Mouse (Mus musculus): ENCODE measurements around the gene Fgfr2. TPM values are rescaled to one million over a fixed set of nuclear protein-coding genes. Genes with fewer than 3 reads are reported as not detected.
A peak's percentile ranks its signal among the peaks of the same experiment; 100 is the strongest.

Gene Fgfr2
- polyA plus RNA-seq, 1 experiment from 2014 or later, result 18.5 TPM

GRCm38 (mm10) chr7:132934743-132935142 lies 188.4 kb downstream of the Fgfr2 start:
- no peaks in the 10 kb centered on the region for H3K36me3 ChIP-seq
- H3K9ac ChIP-seq, result no peak overlapping the region; the same call in 1 of the 2 replicates
- ATAC-seq, result no peak
- no peak overlapping the region for H3K27ac ChIP-seq
- no peaks in the 10 kb centered on the region for H3K9me3 ChIP-seq (replicated peaks)
- peaks cover 39% of the 10 kb centered on the region for H3K4me1 ChIP-seq
- no peaks in the 10 kb centered on the region for H3K27me3 ChIP-seq (replicated peaks)
- no peak overlapping the region for H3K4me2 ChIP-seq
- H3K4me3 ChIP-seq, result no peak overlapping the region

- no peak overlapping the region for H3K27ac ChIP-seq
- 75% methylated on average over 1 of the region's 1 CpGs for WGBS (ENCODE audit: insufficient replicate concordance)
- no peak overlapping the region for H3K4me3 ChIP-seq
- H3K36me3 ChIP-seq, result no peaks in the 10 kb centered on the region
- H3K4me2 ChIP-seq, result peak overlapping the region; percentile 12; the same call in 1 of the 2 replicates
- ATAC-seq, result no peak
- 0 out of 2 replicates have a peak overlapping the region, but pooled peaks have one; percentile 7 for H3K9ac ChIP-seq
- H3K9me3 ChIP-seq (replicated peaks), result no peaks in the 10 kb centered on the region
- peaks cover 33% of the 10 kb centered on the region for H3K4me1 ChIP-seq
- H3K27me3 ChIP-seq (replicated peaks), result no peaks in the 10 kb centered on the region
These were observed 189.8 kb downstream of the Fgfr2 start for GRCm38 (mm10) chr7:132933331-132933730.

- peak; percentile 2 for ATAC-seq
- H3K4me3 ChIP-seq, result peak overlapping the region; percentile 99
- peak overlapping the region; percentile 99 for H3K27ac ChIP-seq
- peak overlapping the region; percentile 100 for H3K9ac ChIP-seq
- WGBS (ENCODE audit: insufficient replicate concordance), result 0% methylated on average over 36 of the region's 55 CpGs
- peak overlapping the region; percentile 85 for H3K4me2 ChIP-seq
- peaks cover 30% of the 10 kb centered on the region for H3K4me1 ChIP-seq
- no peaks in the 10 kb centered on the region for H3K27me3 ChIP-seq (replicated peaks)
- no peaks in the 10 kb centered on the region for H3K36me3 ChIP-seq
- H3K9me3 ChIP-seq (replicated peaks), result no peaks in the 10 kb centered on the region
These were observed 191.4 kb downstream of the Fgfr2 start for GRCm38 (mm10) chr7:132931560-132932351.

GRCm38 (mm10) chr7:132930850-132931559 lies 192.1 kb downstream of the Fgfr2 start, which contains the start of gene Zranb1:
Zranb1 (plus strand) TSS chr7:132931142.
- Histone ChIP-seq H3K4me1 (peaks cover 28% of the 10 kb centered on the region), H3K27ac (peak within 1 kb of the TSS; percentile 99), H3K4me2 (peak within 1 kb of the TSS; percentile 85), H3K27me3 (replicated peaks) (no peaks in the 10 kb centered on the region), H3K9me3 (replicated peaks) (no peaks in the 10 kb centered on the region), H3K9ac (peak within 1 kb of the TSS; percentile 100), H3K4me3 (peak within 1 kb of the TSS; percentile 99), H3K36me3 (no peaks in the 10 kb centered on the region)
- ATAC-seq, result peak; percentile 98
- WGBS (ENCODE audit: insufficient replicate concordance), result under 1% methylated on average over 68 of the region's 93 CpGs

- peaks cover 26% of the 10 kb centered on the region for H3K4me1 ChIP-seq
- H3K9ac ChIP-seq, result no peak overlapping the region
- no peaks in the 10 kb centered on the region for H3K27me3 ChIP-seq (replicated peaks)
- H3K36me3 ChIP-seq, result no peaks in the 10 kb centered on the region
- no peak for ATAC-seq
- peak overlapping the region; percentile 85 for H3K4me2 ChIP-seq
- WGBS (ENCODE audit: insufficient replicate concordance), result 66% methylated on average over 5 of the region's 5 CpGs
- no peaks in the 10 kb centered on the region for H3K9me3 ChIP-seq (replicated peaks)
- 0 out of 2 replicates have a peak overlapping the region, but pooled peaks have one; percentile 99 for H3K27ac ChIP-seq
- peak overlapping the region; percentile 99 for H3K4me3 ChIP-seq
These were observed 193.1 kb downstream of the Fgfr2 start for GRCm38 (mm10) chr7:132930055-132930454.

DNA sequence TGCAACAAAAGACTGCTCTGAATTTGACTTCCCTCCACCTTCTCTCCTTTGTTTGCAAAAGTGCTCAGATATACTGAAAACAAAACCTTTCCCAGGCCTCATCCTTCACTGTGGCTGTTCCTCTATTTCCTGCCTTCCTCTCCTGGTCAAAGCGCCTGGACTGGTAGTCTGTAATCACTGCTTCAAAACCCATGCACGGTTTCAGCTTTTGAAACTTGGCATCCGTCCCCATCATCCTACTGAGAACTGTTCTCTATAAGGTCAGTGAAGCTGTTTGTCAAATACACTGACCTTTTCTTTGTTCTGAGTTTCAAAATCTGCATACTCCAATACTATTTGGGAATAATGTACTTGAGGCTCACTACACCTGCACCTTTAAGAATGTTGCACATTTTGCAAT lies 195.9 kb downstream of the Fgfr2 start:
- ATAC-seq, result no peak
- H3K4me2 ChIP-seq, result no peak overlapping the region
- WGBS (ENCODE audit: insufficient replicate concordance), result 44% methylated on average over 3 of the region's 3 CpGs
- no peaks in the 10 kb centered on the region for H3K27me3 ChIP-seq (replicated peaks)
- H3K4me3 ChIP-seq, result no peak overlapping the region
- H3K27ac ChIP-seq, result no peak overlapping the region
- H3K36me3 ChIP-seq, result no peaks in the 10 kb centered on the region
- no peaks in the 10 kb centered on the region for H3K9me3 ChIP-seq (replicated peaks)
- no peak overlapping the region for H3K9ac ChIP-seq
- H3K4me1 ChIP-seq, result peaks cover 6% of the 10 kb centered on the region; the same call in 1 of the 2 replicates

GRCm38 (mm10) chr7:132925227-132925626 lies 197.9 kb downstream of the Fgfr2 start:
- H3K27me3 ChIP-seq (replicated peaks), result no peaks in the 10 kb centered on the region
- WGBS (ENCODE audit: insufficient replicate concordance), result 58% methylated on average over 2 of the region's 2 CpGs
- ATAC-seq, result no peak
- H3K9ac ChIP-seq, result no peak overlapping the region
- H3K27ac ChIP-seq, result no peak overlapping the region
- no peak overlapping the region for H3K4me3 ChIP-seq
- H3K4me2 ChIP-seq, result no peak overlapping the region
- no peaks in the 10 kb centered on the region for H3K36me3 ChIP-seq
- H3K4me1 ChIP-seq, result peaks cover 2% of the 10 kb centered on the region; the same call in 1 of the 2 replicates
- no peaks in the 10 kb centered on the region for H3K9me3 ChIP-seq (replicated peaks)

DNA sequence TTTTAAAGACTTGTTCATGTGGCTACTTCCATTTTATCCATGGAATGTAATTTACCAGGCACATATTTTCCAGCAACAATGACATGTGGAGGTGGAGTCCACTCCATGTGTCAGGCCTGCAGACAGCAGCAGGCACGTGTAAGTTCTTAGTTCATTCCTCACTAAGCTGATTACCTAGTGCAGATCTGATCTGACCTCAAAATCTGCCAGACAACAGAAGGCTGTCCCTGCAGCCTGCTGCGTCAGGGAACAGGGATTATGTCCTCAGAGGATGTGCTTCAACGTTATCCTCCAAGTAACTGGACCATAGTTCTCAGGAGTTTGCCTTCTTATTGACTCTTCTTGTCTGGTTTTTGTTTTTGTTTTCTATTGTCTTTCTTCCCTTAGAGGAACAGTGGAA lies 201.2 kb downstream of the Fgfr2 start:
- Histone ChIP-seq H3K9ac (no peak overlapping the region), H3K27me3 (replicated peaks) (no peaks in the 10 kb centered on the region), H3K4me3 (no peak overlapping the region), H3K27ac (no peak overlapping the region), H3K4me1 (no peaks in the 10 kb centered on the region), H3K4me2 (no peak overlapping the region), H3K36me3 (no peaks in the 10 kb centered on the region), H3K9me3 (replicated peaks) (no peaks in the 10 kb centered on the region)
- WGBS (ENCODE audit: insufficient replicate concordance), result 35% methylated on average over 3 of the region's 3 CpGs
- no peak for ATAC-seq

DNA sequence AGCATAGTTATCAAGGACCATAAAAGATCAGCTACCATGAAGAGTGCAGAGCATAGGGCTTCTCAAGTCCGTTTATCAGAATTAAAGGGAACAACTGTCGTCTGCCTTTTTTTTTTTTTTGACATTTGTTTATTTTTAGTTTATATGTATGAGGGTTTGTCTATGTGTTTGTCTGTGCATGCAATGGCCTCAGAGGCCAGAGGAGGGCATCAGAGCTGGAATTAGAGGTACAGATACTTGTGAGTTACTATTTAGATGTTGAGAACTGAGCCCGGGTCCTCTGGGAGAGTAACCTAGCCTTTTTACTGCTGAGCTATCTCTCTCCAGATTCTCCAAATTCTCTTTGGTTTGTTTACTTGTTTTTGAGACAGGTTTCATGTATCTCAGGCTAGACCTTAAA lies 219.4 kb downstream of the Fgfr2 start:
- 50% methylated on average over 3 of the region's 3 CpGs for WGBS (ENCODE audit: insufficient replicate concordance)
- Histone ChIP-seq H3K36me3 (no peaks in the 10 kb centered on the region), H3K27ac (no peak overlapping the region), H3K9ac (no peak overlapping the region), H3K4me3 (no peak overlapping the region), H3K27me3 (replicated peaks) (peaks cover 4% of the 10 kb centered on the region; the same call in 1 of the 2 replicates), H3K4me2 (no peak overlapping the region), H3K9me3 (replicated peaks) (0 out of 2 replicates have a peak, but pooled peaks cover 5% of the 10 kb centered on the region), H3K4me1 (no peaks in the 10 kb centered on the region)
- no peak for ATAC-seq

DNA sequence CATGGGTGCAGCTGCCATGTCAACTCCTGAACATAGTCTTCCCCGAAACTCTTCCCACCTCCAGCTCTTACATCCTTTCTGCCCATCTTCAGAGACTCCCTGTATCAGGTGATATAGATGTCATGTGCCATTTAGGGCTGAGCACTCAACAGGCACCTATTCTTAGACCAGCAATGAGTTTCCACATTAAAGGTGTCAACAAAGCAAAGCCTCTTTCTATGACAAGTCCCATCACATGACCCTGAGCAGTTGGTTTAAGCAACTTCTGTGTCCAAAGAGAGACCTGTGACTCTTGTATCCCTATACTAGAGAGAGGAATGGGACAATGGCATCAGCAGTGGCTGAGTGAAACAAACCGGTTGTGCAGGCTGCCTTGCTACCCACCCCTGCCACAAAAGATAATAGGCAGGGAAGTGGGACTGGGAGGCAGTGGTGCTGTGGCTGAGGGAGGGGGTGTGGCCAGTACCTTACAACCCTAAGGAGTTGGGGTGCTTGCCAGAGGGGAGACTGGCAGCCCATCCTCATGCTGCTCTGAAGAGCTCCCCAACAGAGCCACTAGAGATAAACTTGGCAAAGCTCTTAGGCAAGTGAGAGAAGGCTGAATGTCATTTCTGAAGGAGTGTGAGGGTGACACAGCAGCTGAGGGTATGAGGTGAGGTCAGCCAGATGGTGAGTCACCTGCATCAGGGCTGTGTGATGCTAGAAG lies 222.2 kb downstream of the Fgfr2 start:
- Histone ChIP-seq H3K4me2 (no peak overlapping the region), H3K27me3 (replicated peaks) (peaks cover 4% of the 10 kb centered on the region; the same call in 1 of the 2 replicates), H3K36me3 (no peaks in the 10 kb centered on the region), H3K4me3 (no peak overlapping the region), H3K9me3 (replicated peaks) (no peaks in the 10 kb centered on the region), H3K4me1 (no peaks in the 10 kb centered on the region), H3K27ac (no peak overlapping the region), H3K9ac (no peak overlapping the region)
- 33% methylated on average over 2 of the region's 2 CpGs for WGBS (ENCODE audit: insufficient replicate concordance)
- no peak for ATAC-seq

DNA sequence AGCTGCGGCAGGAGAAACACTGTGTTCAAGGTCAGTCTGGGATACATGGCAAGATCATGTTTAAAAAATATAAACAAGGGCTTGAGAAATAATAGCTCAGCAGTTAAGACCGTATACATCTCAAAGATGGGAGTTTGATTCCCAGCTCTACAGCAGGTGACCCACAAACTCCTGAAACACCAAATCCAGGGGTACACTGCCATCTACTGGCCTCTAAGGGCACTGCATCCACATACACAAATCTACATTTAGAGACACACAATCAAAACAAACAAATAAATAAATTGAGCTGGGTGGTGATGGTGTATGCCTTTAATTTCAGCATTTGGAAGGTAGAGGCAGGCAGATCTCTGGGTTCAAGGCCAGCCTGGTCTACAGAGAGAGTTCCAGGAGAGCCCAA lies 224.9 kb downstream of the Fgfr2 start:
- Histone ChIP-seq H3K27me3 (replicated peaks) (peaks cover 4% of the 10 kb centered on the region; the same call in 1 of the 2 replicates), H3K4me2 (no peak overlapping the region), H3K4me3 (no peak overlapping the region), H3K27ac (no peak overlapping the region), H3K9ac (no peak overlapping the region), H3K9me3 (replicated peaks) (no peaks in the 10 kb centered on the region), H3K4me1 (no peaks in the 10 kb centered on the region), H3K36me3 (no peaks in the 10 kb centered on the region)
- 72% methylated on average over 2 of the region's 2 CpGs for WGBS (ENCODE audit: insufficient replicate concordance)
- no peak for ATAC-seq

All from liver, embryonic 12.5 days (tissue).